In genomic region chr11:120042141-120042838, GRCm38 (mm10) we compare ENCODE assay signal across 8 mouse cellular contexts. TPM values are rescaled to one million over a fixed set of nuclear protein-coding genes. Genes with fewer than 3 reads are reported as not detected.
A peak's percentile ranks its signal among the peaks of the same experiment; 100 is the strongest.
DNase-seq lines count a peak whose midpoint lies in the region; ATAC-seq and TF ChIP-seq lines count a peak whose summit lies in the region.

No protein-coding gene starts in this region.

- H3K9ac ChIP-seq in lung, embryonic 14.5 days, result no peak overlapping the region
- H3K9ac ChIP-seq in liver, embryonic 12.5 days, result no peak overlapping the region

- TF ChIP-seq POLR2A in lung, adult 2 months (IDR thresholded peaks at IDR 0.05; ENCODE audit: borderline replicate concordance, extremely low read depth, low read depth, low read length), result no peak
- no peak for TF ChIP-seq POLR2A in olfactory bulb, adult 2 months (IDR thresholded peaks at IDR 0.05; ENCODE audit: insufficient read depth, low read depth, low read length)

- no peaks in the 10 kb centered on the region for H3K9me3 ChIP-seq in lung, embryonic 14.5 days (ENCODE audit: low read depth, low read length)
- no peaks in the 10 kb centered on the region for H3K9me3 ChIP-seq in liver, embryonic 12.5 days (replicated peaks)

- no peaks in the 10 kb centered on the region for H3K36me3 ChIP-seq in lung, embryonic 14.5 days (ENCODE audit: insufficient read depth)
- no peaks in the 10 kb centered on the region for H3K36me3 ChIP-seq in liver, embryonic 12.5 days

- peaks cover 7% of the 10 kb centered on the region; the same call in 1 of the 2 replicates for H3K4me1 ChIP-seq in lung, embryonic 14.5 days (ENCODE audit: insufficient read depth)
- peaks cover 17% of the 10 kb centered on the region for H3K4me1 ChIP-seq in lung, adult 2 months (ENCODE audit: control insufficient read depth, insufficient read depth, low read length)
- peaks cover 22% of the 10 kb centered on the region for H3K4me1 ChIP-seq in liver, embryonic 12.5 days
- peaks cover 69% of the 10 kb centered on the region for H3K4me1 ChIP-seq in olfactory bulb, adult 2 months (ENCODE audit: control insufficient read depth, insufficient read depth, low read length)

- H3K4me3 ChIP-seq in lung, embryonic 14.5 days (ENCODE audit: low read depth, low read length), result no peak overlapping the region
- no peak overlapping the region for H3K4me3 ChIP-seq in lung, adult 2 months (replicated peaks; ENCODE audit: extremely low read depth, low read depth, low read length)
- H3K4me3 ChIP-seq in liver, embryonic 12.5 days, result no peak overlapping the region
- H3K4me3 ChIP-seq in olfactory bulb, adult 2 months (ENCODE audit: insufficient read depth, low read depth, low read length), result no peak overlapping the region

- 56% methylated on average over 7 of the region's 7 CpGs for WGBS in lung, embryonic 14.5 days
- 42% methylated on average over 7 of the region's 7 CpGs for WGBS in lung, adult 2 months
- WGBS in liver, embryonic 12.5 days (ENCODE audit: insufficient replicate concordance), result 40% methylated on average over 7 of the region's 7 CpGs
- WGBS in olfactory bulb, adult 2 months, result 62% methylated on average over 7 of the region's 7 CpGs

- peaks cover 15% of the 10 kb centered on the region for H3K27me3 ChIP-seq in lung, embryonic 14.5 days (ENCODE audit: insufficient read depth, low read length)
- H3K27me3 ChIP-seq in liver, embryonic 12.5 days (replicated peaks), result peaks cover 29% of the 10 kb centered on the region

- TF ChIP-seq CTCF in lung, embryonic 14.5 days (IDR thresholded peaks at IDR 0.05; ENCODE audit: low read depth), result no peak
- TF ChIP-seq CTCF in lung, adult 2 months (IDR thresholded peaks at IDR 0.05; ENCODE audit: insufficient read depth, low read length), result no peak
- no peak for TF ChIP-seq CTCF in olfactory bulb, adult 2 months (IDR thresholded peaks at IDR 0.05; ENCODE audit: insufficient read depth, low read depth, low read length)

- H3K4me2 ChIP-seq in lung, embryonic 14.5 days, result no peak overlapping the region
- no peak overlapping the region for H3K4me2 ChIP-seq in liver, embryonic 12.5 days

- DNase-seq in cerebellum, adult 11-12 months, result peak; percentile 66
- no peak for DNase-seq in cerebellum, adult 11 months
- DNase-seq in lung, embryonic 14.5 days, result no peak
- no peak for DNase-seq in lung, adult 2 months
- DNase-seq in layer of hippocampus, adult 9-11 months, result no peak
- DNase-seq in adrenal gland, postnatal 10 days, result no peak

- ATAC-seq in lung, embryonic 14.5 days (ENCODE audit: insufficient read depth), result no peak
- no peak; the same call in 1 of the 2 replicates for ATAC-seq in liver, embryonic 12.5 days

- H3K27ac ChIP-seq in lung, embryonic 14.5 days (ENCODE audit: low read depth), result peak overlapping the region; percentile 65; the same call in 1 of the 2 replicates
- peak overlapping the region; percentile 28; the same call in 1 of the 2 replicates for H3K27ac ChIP-seq in liver, embryonic 12.5 days
- peak overlapping the region; percentile 32; the same call in 1 of the 2 replicates for H3K27ac ChIP-seq in olfactory bulb, adult 2 months (ENCODE audit: insufficient read depth, low read depth, low read length)

RNA-seq across cellular contexts. Expression of gene Aatk, which starts 4.7 kb away (rescaled TPM):
- polyA plus RNA-seq in lung, embryonic 14.5 days (2014; fragmentation: Nextera tagmentation; extraction: Ambion mirVana), result 2.2 and 2.3 TPM in 2 replicates
- polyA plus RNA-seq in lung, adult 2 months (2012; rRNA removed), result 28.9 and 38.7 TPM in 2 replicates
- polyA plus RNA-seq in liver, embryonic 12.5 days (2016; fragmentation: Nextera tagmentation; extraction: Ambion mirVana), result 0.37 and 0.49 TPM in 2 replicates
- polyA plus RNA-seq in olfactory bulb, adult 2 months (2012; ENCODE audit: insufficient read depth, insufficient read length, low replicate concordance, missing spikeins), result not detected in 2 replicates
- total RNA-seq in adrenal gland, postnatal 10 days (2021), result 10 to 100 TPM; 16.3 to 23.5 TPM

RNA-seq across cellular contexts. Expression of gene Cep131, which starts 44.3 kb away (rescaled TPM):
- 22.1 and 27.3 TPM in 2 replicates for polyA plus RNA-seq in lung, embryonic 14.5 days (2014; fragmentation: Nextera tagmentation; extraction: Ambion mirVana)
- polyA plus RNA-seq in lung, adult 2 months (2012; rRNA removed), result 8.5 and 9.2 TPM in 2 replicates
- 10.5 and 11.4 TPM in 2 replicates for polyA plus RNA-seq in liver, embryonic 12.5 days (2016; fragmentation: Nextera tagmentation; extraction: Ambion mirVana)
- polyA plus RNA-seq in olfactory bulb, adult 2 months (2012; ENCODE audit: insufficient read depth, insufficient read length, low replicate concordance, missing spikeins), result not detected in 2 replicates
- 10 to 100 TPM; 52.2 to 87.4 TPM for total RNA-seq in adrenal gland, postnatal 10 days (2021)

RNA-seq across cellular contexts. Expression of gene Tepsin, which starts 56.2 kb away (rescaled TPM):
- polyA plus RNA-seq in lung, embryonic 14.5 days (2014; fragmentation: Nextera tagmentation; extraction: Ambion mirVana), result 13.4 and 17.1 TPM in 2 replicates
- 29.7 and 32.3 TPM in 2 replicates for polyA plus RNA-seq in lung, adult 2 months (2012; rRNA removed)
- 9.3 and 11.3 TPM in 2 replicates for polyA plus RNA-seq in liver, embryonic 12.5 days (2016; fragmentation: Nextera tagmentation; extraction: Ambion mirVana)
- polyA plus RNA-seq in olfactory bulb, adult 2 months (2012; ENCODE audit: insufficient read depth, insufficient read length, low replicate concordance, missing spikeins), result not detected in 2 replicates
- total RNA-seq in adrenal gland, postnatal 10 days (2021), result 10 to 100 TPM in 1 of 2 experiments, 1 to 10 TPM in 1; 9.0 to 13.2 TPM

RNA-seq across cellular contexts. Expression of gene Ndufaf8, which starts 56.4 kb away (rescaled TPM):
- polyA plus RNA-seq in lung, embryonic 14.5 days (2014; fragmentation: Nextera tagmentation; extraction: Ambion mirVana), result 76.7 and 88.6 TPM in 2 replicates
- 41.3 and 54.8 TPM in 2 replicates for polyA plus RNA-seq in lung, adult 2 months (2012; rRNA removed)
- polyA plus RNA-seq in liver, embryonic 12.5 days (2016; fragmentation: Nextera tagmentation; extraction: Ambion mirVana), result 64.4 and 68.1 TPM in 2 replicates
- polyA plus RNA-seq in olfactory bulb, adult 2 months (2012; ENCODE audit: insufficient read depth, insufficient read length, low replicate concordance, missing spikeins), result not detected in 2 replicates
- 10 to 100 TPM; 53.1 to 53.9 TPM for total RNA-seq in adrenal gland, postnatal 10 days (2021)

Comparison
In these comparisons a context has a peak if more than half of its experiments do, and no peak if none do; other contexts are left out.
1. RNA of gene Tepsin, which starts 56.2 kb away (polyA plus RNA-seq): 29.7 to 32.3 TPM in lung, adult 2 months, 13.4 to 17.1 TPM in lung, embryonic 14.5 days and 9.3 to 11.3 TPM in liver, embryonic 12.5 days; not detected in olfactory bulb, adult 2 months; every median in the first group is over 10 times any median in the second.
2. Peak in every context shown above with its lines, with median percentiles within 50 percentile points of each other: H3K27ac ChIP-seq.